Mouse (Mus musculus): ENCODE measurements around the gene Zfp592. TPM values are rescaled to one million over a fixed set of nuclear protein-coding genes. Genes with fewer than 3 reads are reported as not detected.

The Zfp592 gene
- polyA plus RNA-seq, 1 experiment = 13.7 TPM

DNA sequence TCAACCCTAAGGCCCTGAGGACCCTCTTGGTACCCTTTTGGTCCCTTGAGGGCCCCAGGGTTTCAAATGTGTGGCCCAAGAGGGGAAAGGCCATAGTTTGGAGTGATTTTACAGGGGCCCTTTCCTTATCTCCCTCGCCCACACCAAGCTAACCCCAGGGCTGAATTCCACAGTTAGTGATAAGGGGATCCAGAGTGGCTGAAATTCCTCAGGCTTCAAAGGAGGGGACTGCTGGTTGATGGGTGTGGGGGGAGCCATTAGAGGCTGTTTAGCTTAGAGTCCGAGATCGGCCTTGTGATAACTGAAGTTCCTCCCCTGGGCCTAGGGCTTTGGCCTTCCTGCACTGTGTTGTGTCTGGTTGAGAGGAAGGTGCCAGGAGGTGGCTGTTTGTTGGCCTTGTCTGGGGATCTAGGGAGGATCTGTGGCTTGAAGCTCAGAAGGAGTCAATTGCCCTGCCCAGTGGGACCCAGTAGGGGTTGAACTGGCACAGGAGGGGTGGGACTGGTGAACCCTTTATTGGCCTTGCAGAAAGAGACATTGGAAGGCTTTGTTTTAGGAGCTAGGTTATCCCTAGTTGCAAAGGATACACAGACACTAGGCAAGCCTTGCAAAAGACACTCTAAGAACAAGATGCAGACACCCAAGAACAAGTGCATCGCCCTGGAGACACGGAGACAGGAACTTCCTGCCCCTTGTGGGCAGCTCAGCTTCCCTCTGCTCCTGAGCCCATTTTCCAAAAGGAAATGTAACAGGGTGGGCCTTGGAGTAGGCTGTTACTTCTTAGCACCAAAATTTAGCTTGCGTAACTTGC, 64.6 kb downstream of the Zfp592 start:
- no peak for DNase-seq (ENCODE audit: low read depth)

DNA sequence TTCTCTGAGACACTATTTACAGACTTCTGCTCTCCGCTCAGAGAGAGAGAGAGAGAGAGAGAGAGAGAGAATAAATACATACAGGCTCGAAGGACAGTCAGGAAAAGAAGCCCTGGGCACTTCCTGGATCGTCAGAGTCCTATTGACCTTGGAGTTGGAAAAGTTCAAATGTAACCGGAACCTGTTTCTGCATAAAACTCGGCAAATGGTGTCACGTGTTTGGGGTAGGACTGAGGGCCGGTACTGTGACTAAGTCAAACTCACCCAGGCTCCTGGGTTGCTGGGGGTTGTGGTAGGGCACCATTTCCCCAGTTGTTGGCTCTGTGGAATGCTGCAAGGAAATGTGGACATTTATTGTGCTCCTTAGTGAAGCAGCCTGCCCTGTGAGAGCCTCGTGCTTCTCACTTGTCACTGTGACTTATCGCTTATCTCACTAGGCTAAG, 65.3 kb downstream of the Zfp592 start:
- no peak for DNase-seq (ENCODE audit: low read depth)

DNA sequence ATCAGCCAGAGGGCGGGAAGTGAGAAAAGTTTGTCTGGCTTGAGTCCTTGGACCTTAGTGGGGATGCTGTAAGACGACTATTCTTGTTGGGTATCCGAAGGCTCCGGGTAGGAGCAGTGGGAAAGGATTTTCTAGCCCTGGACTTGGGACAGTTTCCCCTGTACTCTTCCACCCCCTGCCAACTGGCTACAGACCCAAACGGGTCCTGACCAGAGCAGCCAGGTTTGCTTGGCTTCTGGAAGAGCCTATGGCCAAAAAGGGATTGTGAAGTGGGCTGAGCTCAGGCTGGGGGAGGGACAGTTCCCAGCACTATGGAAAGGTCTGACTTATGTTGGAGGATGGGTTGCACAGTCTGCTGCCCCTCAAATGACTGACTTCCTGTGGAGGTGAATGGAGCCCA, 65.9 kb downstream of the Zfp592 start:
- no peak for DNase-seq (ENCODE audit: low read depth)

DNA sequence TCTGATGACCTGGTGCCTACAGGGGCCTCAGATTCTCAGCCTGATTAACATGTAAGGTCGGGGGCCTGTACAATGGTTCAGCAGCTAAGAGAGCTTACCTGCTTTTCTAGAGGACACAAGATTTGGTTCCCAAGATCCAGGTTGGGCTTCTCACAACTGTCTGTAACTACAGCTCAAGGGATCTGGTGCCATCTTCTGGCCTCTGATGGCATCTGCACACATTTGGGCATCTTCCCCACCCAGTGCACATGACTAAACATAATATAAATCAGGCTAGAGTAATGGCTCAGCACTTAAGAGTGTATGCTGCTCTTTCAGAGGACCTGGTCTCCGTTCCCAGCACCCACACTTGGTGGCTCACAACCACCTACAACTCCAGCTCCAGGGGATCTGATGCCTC, 67.4 kb downstream of the Zfp592 start:
- no peak for DNase-seq (ENCODE audit: low read depth)

DNA sequence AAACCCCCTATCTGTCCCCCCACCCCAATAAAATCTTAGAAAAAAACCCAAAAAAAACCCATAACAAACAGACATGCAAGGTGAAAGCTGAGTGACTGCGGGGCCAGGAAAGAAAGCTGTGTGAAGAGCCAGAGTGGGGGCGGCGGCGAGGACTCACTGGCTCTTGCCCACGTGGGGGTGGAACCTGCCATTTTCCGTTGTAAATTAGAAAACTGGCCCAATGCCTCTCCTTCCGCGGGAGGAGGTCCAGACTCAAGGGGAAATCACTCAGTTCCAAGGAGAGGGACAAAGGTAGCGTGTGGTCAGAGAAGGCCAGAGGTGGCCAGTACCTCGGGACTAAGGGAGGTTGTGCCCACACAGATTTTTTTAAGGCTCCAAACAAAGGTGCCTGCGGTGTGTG, 68.5 kb downstream of the Zfp592 start:
- no peak for DNase-seq (ENCODE audit: low read depth)

DNA sequence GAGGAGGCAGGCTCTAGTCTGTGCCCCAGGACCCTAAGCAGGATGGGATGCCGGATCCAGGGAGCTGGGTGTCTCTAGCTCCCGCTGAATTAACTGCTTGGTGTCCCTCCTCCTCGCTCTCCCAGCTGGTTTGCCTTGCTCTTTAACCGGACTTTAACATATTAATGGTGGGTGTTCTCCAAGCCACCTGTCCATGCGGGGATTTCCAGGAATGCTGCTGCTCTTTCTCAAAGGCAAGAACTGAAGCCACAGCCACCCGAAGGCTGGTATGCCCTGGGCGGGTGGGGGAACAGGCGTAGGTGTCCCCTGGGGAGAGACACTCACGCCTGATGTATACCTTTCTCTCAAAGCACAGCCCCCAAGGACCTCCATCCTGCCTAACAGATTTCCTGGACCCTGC, 69.9 kb downstream of the Zfp592 start:
- no peak for DNase-seq (ENCODE audit: low read depth)

DNA sequence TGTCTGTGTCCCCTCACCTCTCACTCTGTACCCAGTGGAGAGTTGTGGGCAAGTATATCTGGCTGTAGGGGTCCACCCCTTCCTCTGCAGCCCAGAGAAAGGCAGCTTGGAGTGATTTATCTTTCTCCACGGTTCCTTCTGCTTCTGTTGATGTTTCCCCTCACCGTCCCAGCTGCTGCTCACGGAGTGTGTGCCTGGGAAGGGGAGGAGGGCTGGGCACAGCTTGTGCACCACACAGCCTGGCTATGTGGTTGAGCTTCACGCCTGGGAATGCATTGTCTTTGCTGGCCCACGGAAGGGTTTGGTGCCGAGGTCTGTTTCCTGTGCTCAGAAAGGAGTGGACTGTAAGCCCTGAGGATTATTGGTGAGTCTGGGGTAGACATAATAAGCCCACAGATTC, 73.2 kb downstream of the Zfp592 start:
- no peak for DNase-seq (ENCODE audit: low read depth)

DNA sequence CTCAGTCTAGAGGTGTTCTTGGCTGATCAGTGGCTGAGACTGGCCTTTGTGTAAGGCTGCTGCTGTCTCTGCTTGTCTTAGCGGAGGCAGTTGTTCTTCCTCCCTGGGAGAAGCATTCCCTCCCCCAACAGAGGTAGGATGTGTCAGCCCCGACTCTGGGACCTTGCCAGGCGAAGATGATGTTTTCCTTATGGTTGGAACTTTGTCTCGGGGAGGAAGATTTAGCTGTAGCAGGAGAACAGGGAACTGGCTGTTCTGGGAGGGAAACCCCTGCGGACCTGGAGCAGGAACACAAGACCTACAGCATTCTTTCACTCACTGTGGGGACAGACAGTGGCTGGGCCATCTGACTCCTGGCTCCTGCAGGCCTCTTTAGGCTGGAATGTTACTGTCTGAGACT, 79.0 kb downstream of the Zfp592 start:
- DNase-seq (ENCODE audit: low read depth) = peak; percentile 24

DNA sequence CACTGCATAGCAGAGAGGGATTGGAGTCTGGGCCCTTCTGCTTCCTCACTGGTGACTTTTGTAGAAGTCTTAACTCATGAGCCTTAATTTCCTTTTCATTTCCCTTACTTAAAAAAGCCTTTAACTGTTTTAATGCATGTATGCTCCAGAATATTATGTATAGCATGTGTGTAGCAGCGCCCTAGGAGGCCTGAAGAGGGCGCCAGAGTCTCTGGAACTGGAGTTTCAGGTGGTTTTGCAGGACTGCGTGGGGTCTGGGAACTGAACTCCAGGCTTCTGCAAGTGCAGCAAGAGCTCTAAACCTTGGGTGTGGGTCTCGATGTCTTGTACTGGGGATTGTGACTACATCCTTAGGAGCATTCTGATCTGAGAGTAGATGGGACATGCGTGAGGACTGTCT, 79.8 kb downstream of the Zfp592 start:
- DNase-seq (ENCODE audit: low read depth) = no peak

DNA sequence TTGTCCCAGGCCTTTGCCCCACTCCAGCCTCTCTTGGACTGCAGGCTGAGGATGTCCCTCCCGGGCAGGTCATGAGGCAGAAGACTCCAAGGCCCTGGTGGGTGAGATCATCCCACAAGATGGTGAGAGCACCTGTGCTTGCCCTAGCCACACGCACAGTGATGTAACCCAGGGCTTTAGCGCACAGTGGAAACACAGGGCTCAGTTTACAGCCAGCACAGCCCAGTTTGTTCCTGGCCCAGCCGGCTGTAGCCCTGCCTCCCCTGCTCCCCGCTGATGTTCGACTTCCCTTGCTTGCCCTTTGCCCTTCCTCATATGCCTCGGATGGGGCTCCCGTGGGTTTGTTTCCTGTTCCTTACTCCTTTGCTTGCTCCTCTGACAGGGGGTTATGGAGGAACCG, 81.1 kb downstream of the Zfp592 start:
- no peak for DNase-seq (ENCODE audit: low read depth)

DNA sequence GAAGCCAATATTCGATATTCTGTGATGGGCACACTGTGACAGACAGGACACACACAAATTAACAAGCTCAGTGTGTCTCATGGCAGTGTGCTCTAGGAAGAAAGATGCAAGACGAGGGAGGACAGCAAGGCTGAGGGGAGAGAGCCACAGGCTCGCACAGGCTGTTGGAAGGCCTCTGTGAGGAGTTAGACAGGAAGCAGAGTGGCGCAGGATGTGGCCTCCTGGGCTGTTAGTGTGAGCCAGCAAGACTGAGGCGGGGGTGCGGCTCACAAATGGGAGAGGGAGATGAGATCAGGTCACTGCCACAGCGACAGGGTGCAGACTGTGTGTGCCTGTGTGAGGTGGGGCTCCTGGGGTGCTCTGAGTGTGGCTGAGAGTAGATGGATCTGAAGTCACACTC, 81.8 kb downstream of the Zfp592 start:
- DNase-seq (ENCODE audit: low read depth) = no peak

DNA sequence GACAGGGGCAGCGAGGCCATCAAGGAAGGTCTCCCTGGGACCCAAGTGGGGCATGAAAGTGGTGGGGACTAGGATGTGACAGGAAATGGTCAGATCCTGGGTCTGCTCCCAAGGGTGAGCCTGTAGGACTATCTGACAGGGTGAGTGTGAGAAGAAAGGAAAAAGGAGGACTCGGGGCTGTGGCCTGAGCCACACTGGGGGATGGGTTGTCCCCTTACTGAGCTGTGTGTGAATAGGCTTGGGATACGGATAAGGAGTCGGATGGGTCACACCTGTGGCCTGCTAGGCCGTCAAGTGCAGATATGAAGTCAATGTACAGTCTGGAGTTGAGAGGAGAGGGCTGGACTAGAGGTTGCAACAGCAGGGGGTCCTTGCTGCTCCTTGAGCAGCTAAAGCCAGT, 82.3 kb downstream of the Zfp592 start:
- DNase-seq (ENCODE audit: low read depth) = no peak

DNA sequence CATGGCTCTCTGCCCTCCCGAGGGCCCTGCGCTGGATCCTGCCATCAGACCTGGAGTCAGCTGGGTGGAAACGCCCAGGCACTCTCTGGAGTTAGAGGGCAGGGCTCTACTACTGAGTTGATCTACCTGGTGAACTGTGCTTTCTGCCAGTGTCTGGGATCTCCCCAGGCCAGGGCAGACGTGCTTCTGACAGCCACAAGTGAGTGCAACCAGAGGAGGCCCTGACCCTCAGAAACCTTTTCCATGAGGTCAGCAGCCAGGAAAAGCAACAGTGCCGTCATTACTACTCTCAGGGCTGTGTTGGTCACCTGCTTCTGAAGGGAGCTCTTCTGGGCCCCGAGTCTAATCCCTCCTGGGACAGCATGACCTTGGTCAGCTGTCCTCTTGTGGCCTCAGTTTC, 83.5 kb downstream of the Zfp592 start:
- no peak for DNase-seq (ENCODE audit: low read depth)

DNA sequence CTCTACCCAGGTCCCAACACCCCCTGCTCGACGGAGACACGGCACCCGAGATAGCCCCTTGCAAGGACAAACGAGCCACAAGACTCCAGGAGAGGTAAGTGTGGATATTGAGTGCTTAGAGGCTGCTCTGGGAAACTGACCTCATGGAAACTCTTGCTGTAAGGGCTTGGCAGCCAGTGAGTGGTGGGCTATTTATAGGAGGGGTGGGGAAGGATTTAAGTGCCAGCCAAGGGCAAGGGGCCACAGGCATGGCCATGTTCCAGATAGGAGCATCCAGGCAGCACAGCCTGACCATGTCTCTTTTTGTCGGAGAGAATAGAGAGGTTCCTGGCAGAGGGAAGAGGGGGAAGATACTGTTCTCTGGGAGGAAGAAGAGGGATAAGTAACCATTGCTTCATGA, 85.3 kb downstream of the Zfp592 start:
- DNase-seq (ENCODE audit: low read depth) = no peak

DNA sequence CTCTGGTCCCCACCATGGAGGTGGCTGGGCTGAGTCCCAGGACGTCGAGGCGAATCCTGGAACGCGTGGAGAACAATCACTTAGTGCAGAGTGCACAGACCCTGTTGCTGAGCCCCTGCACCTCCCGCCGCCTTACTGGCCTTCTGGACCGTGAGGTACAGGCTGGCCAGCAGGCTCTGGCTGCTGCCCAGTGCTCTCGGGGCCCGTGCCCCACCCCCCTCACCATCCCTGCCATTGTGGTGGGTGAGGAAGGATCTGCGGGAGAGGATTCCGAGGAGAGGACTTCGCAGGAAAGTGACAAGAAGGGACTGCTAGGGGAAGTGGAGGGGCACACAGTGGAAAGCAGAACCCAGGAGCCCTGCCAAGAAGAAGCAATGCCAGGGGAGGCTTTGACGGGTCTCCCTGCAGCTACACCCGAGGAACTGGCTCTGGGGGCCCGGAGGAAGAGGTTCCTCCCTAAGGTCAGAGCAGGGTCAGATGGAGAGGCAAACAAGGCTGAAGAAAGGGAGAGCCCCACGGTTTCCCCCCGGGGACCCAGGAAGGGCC, 100.0 kb downstream of the Zfp592 start:
- DNase-seq (ENCODE audit: low read depth) = no peak

DNA sequence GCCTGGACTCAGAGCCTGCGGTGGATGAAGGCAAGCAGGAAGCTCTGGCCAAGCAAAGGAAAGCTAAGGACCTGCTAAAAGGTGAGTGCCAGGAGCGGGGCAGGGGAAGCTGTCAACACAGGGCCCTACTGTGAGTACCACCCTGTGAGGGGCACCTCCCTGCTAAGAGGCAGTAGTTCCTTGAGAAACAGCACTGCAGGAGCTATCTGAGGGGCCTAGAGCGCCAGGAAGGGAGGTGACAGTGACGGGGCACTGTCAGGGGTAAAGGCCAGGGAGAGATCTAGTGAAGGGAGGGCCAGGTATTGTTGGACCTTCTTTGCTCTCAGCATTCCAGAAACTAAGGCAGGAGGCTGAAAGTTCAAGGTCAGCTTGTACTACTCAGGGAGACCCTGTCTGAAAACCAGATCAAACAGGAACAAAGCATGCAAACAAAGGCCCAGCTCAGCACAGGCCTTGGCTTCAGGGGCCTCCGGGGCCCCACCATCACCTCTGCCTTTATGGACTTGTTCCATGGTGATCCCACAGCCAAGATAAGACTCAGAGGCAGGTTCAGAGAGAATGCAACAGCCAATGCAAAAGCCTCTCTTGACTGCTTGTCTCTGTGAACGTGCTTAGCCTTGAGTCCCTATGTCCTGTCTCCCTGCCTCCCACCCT, 100.8 kb downstream of the Zfp592 start:
- DNase-seq (ENCODE audit: low read depth) = no peak

Other genes starting within 250 kb of the Zfp592 start
- gene Iqgap1, start 167.7 kb upstream of the Zfp592 start, polyA plus RNA-seq (2012; rRNA removed) = 48.9 and 54.4 TPM in 2 replicates
- 3.0 and 5.0 TPM in 2 replicates for gene Zscan2, start 132.8 kb upstream of the Zfp592 start, polyA plus RNA-seq (2012; rRNA removed)
- gene Wdr73, start 92.4 kb upstream of the Zfp592 start, polyA plus RNA-seq (2012; rRNA removed) = 13.6 and 14.2 TPM in 2 replicates
- 9.5 and 12.2 TPM in 2 replicates for gene Nmb, start 88.6 kb upstream of the Zfp592 start, polyA plus RNA-seq (2012; rRNA removed)
- 73.8 and 78.5 TPM in 2 replicates for gene Sec11a, start 45.9 kb upstream of the Zfp592 start, polyA plus RNA-seq (2012; rRNA removed)
- gene Alpk3, start 63.9 kb downstream of the Zfp592 start, polyA plus RNA-seq (2012; rRNA removed) = 0.08 and 0.15 TPM in 2 replicates
- 0.43 and 0.44 TPM in 2 replicates for gene Slc28a1, start 121.1 kb downstream of the Zfp592 start, polyA plus RNA-seq (2012; rRNA removed)
- gene Pde8a, start 219.9 kb downstream of the Zfp592 start, polyA plus RNA-seq (2012; rRNA removed) = 18.0 and 18.1 TPM in 2 replicates

All from gonadal fat pad, adult 2 months (tissue).